Mouse (Mus musculus) A20 (cell line): ENCODE measurements around the gene Slamf1.
"Not testable (repeated sequence)": the region's sequence is repeated elsewhere in the genome, so short reads cannot be mapped to it uniquely, and the experiment has no call there.

Experiments used
- DNase-seq: peaks from one replicate; pipeline ENCODE4 v3.0.0-alpha.2; 2011; ENCODE audit warnings: low read depth, low spot score

Gene Slamf1

DNA sequence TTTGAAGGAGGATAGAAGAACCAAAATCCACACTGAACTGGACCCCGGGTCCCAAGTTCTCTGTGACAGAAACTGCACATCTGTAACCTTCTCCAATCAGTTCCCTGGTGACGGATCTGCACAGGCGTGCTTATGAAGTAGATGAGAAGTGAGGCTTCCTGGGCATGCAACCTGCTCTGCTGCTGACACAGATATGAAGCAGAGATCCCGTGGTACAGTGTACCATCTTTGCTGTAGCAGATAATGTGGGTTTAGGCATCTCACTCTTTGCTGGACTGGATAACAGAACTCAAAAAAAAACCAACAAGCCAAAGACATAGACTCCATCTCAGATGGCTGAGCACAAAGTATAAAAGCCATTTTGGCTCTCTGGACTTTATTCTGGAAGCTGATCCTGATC lies 32.7 kb downstream of the Slamf1 start:
- no peak for DNase-seq

DNA sequence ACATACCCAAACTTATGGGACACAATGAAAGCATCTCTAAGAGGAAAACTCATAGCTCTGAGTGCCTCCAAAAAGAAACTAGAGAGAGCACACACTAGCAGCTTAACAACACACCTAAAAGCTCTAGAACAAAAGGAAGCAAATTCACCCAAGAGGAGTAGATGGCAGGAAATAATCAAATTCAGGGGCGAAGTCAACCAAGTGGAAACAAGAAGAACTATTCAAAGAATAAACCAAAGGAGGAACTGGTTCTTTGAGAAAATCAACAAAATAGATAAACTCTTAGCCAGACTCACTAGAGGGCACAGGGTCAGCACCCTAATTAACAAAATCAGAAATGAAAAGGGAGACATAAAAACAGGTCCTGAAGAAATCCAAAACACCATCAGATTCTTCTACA lies 44.1 kb downstream of the Slamf1 start:
- not testable (repeated sequence) for DNase-seq

DNA sequence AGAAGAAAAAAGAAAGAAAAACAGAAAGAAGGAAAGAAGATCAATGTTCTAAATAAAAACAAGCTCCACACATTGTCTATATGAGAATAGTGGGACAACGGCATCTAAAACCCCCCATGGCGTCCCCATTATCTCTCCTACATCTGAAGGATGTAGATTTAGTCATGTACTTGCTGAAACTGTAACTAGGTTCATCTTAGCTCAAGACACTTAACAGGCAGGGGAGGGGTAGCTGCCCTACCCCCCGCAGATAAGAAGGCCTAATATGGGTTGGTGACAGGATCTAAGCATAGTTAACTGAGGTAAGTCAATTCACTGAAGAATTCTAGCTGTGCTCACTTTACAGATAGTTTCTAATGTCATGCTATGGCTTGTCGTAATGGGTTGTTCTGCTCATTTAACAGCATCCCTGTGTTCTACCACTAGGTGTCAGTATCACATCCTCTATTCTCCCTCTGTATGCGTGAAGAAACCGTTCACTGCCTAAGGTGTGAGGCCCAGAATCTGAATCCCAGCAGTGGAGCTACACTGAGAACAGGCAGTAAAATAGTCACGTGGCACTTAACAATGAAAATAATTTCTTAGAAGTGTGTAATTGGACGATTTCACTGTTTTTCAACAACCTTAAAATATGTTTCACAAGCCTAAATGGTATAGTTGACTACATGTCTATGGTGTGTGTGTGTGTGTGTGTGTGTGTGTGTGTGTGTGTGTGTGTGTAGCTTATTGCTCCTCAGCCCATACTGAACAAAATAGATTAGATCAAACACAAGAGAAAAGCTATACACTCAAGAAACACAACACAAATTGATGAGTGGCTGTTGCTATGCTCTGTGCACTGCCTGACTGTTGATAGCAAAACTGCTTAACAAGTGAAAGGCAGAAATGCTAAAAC lies 48.9 kb downstream of the Slamf1 start:
- peak; percentile 81 for DNase-seq

DNA sequence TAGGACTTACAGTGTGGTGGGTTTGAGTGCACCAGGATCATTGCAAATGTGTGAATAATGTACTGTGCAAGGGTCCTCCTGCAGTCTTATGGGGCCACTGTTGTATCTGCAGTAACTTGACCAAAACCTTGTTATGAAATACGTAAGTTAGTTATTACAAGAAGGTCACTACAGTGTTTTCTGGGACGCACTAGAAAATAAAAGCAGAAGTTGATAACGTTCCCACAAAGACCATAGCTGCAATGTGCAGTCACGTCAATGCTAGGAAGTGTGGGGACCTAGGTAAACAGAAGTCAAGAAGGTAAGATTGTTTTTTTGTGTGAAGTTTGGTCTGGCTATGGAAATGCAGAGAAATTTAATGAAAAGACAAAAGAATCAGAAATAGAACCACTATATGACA lies 50.1 kb downstream of the Slamf1 start:
- no peak for DNase-seq

DNA sequence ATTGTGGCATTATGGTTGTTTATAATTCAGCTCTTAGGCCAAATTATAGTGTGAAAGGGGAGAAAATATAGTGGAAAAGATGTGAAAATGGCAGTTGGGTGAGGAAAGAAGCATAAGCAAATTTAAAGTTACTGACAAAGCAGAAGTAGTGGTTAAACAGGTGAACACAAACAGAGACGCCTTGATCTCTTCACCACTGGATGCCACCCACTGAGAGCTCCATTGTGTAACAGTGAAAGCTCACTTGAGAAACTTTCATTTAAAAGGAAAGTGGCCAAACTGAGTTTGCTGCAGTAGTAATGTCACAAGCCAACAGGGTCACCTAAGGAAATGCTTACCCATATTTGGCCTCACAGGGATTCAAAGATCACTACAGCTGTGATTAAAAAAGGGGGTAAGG lies 54.4 kb downstream of the Slamf1 start:
- peak; percentile 66 for DNase-seq

DNA sequence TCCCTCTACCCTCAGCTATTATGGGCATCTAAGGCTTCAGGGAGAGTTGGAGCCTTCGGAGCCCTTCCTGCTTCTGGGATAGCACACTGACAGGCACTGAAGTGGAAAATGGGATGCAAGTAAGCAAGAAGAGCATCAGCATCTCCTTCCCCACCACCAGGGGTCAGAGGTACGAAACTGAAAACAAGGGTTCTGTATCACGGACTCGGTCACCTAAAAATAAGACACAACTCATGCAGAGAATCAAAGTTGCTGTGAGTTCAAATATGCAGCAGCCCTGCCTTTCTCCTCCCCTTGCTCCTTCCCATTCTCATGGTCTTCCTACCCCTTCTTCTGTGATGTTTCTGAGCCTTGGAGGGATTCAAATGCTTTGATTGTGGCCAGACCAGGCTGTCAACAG lies 58.5 kb downstream of the Slamf1 start:
- peak; percentile 75 for DNase-seq

DNA sequence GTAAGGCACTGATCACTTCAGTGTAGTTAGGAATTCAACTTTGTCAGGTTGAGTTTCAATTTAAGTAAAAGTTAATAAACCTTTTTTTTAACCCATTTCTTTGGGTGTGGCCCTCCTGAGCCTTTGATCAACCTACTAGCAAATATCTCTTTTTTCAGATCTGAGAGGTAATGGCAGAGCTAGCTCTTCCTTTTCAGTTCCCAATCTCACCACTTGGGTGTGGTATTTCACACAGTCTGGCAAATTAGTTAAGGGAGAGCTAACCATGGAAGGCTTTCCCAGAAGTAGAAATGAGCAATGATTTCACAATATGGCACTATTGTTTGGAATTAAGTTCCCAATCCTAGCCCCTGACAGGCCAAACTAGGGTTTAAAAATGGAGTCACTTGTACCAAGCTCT lies 59.2 kb downstream of the Slamf1 start:
- peak; percentile 77 for DNase-seq

DNA sequence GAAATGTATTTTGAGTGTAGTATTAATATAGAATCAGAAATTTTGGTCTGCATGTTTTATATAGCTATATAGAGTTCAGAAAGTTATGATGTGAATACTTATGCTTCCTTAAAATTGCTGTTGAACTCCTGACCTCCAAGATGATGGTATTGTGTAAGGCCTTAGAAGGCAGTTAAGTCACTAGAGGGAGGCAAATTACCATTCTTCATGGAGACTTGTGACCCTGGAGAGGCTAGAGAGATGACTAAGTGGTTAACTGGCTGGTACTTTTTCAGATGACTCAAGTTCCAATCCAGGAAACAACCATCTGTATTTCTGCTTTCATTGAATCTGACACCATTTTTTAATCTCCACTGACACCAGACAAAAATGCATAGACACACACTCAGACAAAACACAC lies 60.7 kb downstream of the Slamf1 start:
- peak; percentile 80 for DNase-seq

DNA sequence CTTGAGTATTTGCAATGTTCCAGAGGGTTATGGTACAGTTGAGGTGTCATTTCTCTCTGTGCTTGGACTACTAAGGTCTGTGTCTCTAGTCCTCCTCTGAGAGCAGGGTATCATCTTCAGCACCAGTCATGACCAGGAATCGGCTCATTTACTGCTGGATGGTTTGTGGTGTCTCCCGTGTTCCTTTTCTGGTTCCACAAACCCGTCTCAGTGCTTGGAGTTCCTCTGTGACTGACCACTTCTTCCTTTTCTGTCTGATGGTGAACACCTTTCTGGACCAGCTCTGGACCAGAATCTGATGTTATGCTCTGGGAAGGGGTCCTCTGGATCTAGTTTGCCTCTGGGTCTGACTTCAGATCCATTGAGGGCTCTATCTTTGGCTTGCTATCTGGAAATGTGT lies 72.6 kb downstream of the Slamf1 start, which contains the start of gene Cd84:
Gene Cd84, plus strand, starts transcription at position 210 of the 400 bp plus-strand sequence.
- no peak for DNase-seq

DNA sequence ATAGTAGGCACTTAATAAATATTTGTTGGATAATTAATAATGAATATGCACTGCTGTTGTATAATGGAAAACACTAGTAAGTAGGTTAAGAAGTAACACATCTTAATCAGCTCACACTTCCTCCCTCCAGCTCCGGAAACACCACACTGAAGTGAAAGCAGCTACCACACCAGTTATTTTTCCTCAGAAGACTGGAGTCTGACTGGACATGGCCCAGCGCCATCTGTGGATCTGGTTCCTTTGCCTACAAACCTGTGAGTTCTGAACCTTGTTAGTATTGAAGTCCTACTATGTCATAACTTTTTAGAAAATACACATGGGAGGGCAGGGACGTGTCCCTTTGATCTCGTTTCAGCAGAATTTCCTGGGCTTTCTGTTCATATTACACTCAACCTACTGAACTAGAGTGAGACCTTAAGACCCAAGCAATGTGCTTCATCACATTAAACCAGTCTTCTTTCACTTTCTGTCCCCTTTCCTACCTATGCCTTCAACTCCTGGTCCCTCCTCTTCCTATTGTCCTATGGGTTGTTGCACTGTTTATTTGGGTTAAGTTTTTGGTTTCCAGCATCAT lies 73.6 kb downstream of the Slamf1 start:
- peak; percentile 63 for DNase-seq

DNA sequence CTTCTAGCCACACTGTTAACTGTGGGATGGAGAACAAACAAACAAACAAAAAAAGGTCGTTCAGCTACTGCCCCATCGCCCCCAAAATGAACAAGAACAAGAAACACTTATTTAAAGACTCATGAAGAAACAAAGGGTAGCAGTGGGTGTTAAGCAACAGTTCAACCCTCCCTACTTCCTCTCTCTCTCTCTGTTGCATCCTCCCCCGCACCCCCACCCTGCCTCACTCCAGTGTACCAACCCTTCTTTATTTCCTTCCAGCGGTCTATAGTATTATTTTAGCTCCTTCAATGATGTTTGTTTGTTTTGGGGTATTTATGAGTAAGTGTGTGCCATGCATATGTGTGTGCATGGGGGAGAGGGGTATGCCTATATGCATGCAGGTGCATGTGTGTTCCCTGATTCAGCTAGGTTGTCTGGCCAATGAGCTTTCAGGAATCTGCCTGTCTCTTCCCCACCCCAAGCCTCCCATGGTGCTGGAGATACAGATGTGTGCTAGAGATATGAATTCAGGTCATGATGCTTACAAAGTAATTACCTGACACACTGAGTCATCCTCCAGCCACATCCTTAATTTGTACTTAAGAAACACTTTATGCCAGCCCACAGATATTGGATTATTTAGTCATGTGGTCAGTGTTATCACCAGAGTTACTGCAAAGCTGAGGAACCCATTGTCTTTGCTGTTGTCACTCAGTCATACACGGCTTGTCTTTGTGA lies 78.3 kb downstream of the Slamf1 start:
- peak; percentile 46 for DNase-seq

DNA sequence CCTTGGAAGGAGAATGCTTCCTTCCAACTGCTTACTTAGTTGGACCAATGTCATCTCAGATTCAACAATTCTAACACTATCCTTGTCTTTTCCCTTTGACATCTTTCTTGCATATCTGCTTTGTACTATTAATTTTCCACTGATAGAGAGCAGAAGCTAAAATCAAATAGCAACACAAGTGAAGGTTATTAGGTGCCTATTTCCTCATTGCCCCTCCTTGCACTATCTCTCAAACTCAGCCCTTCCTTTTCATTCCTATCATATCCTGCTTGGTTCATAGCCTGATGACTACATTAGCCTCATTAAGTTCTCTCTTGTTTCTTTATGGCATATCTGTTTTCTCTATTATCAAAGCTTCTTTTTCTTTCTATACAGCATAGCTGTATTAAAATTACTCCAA lies 81.3 kb downstream of the Slamf1 start:
- DNase-seq: no peak

DNA sequence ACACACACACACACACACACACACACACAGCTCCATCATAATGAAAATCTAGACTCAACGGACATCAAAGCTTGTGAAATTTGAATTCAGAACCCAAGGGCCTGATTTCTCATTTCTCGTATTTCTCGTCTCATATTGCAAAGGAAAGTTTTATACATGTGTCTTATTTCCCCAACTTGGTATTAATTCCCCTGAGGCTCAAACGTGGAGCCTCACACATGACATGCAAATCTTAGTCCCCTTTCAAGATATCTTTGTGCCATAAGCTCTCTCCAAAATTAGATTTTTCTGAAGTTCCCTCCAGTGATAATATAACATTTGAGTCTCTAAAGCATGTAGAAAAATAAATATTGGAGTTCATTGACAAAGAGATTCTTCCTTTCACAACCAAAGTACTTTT lies 81.8 kb downstream of the Slamf1 start:
- no peak for DNase-seq

DNA sequence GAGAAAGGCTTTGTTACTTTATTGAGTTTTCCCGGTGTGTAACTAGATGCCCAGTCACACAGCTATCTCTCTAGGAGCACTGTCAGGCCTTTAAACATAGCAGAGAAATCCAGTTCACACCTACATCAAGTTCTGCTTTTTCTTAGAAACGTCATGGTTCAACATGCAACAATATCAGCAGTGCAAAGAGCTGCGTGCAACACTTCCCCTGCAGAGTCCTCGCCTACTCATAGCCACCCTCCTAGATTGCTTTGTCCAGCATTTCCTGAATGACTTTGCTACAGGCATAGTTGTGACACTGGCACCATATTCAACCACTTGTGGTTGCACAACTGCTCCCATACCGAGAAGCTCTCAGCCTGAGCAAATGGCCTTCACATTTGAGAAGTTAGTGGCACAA lies 82.5 kb downstream of the Slamf1 start:
- DNase-seq: no peak
